Mouse (Mus musculus): ENCODE results near the gene Smco2. TPM values are rescaled to one million over a fixed set of nuclear protein-coding genes. Genes with fewer than 3 reads are reported as not detected.
A peak's percentile ranks its signal among the peaks of the same experiment; 100 is the strongest.

Smco2 gene
- polyA plus RNA-seq (2012; rRNA removed): not detected in 2 replicates

- WGBS: 85% methylated on average over 4 of the region's 4 CpGs
- no peak for DNase-seq (ENCODE audit: low read depth, low spot score)
These were observed at the start of gene Smco2 for GRCm38 (mm10) chr6:146850050-146850449. TSS of gene Smco2 (plus strand) at chr6:146850104.

- no peak for DNase-seq (ENCODE audit: low read depth, low spot score)
- WGBS: 88% methylated on average over 6 of the region's 6 CpGs
These were observed 39.9 kb upstream of the Smco2 start for GRCm38 (mm10) chr6:146809991-146810390.

GRCm38 (mm10) chr6:146813007-146813406 lies 36.9 kb upstream of the Smco2 start:
- no peak for DNase-seq (ENCODE audit: low read depth, low spot score)
- 80% methylated on average over 5 of the region's 5 CpGs for WGBS

GRCm38 (mm10) chr6:146820177-146820965 lies 29.5 kb upstream of the Smco2 start:
- DNase-seq (ENCODE audit: low read depth, low spot score): no peak
- 87% methylated on average over 29 of the region's 29 CpGs for WGBS

DNA sequence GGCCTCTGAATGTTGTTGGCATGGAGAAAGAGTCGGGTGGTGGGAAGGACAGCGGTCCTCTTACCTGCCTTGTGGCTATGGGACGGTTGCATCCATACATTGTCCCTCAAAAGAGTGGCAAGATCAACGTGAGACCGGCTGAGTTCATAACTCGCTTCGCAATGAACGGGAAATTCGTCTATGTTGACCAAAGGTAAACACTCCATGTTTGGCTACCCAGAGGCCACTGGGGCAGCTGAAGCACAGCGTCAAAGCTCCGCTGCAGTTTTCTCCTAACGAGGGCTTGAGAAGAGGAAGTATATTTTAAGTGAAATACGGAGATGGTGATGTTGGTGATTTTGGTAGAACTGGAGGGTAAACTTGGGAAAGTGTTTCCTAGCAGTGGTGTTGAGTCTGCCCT lies 27.9 kb upstream of the Smco2 start:
- WGBS: 36% methylated on average over 13 of the region's 13 CpGs

DNA sequence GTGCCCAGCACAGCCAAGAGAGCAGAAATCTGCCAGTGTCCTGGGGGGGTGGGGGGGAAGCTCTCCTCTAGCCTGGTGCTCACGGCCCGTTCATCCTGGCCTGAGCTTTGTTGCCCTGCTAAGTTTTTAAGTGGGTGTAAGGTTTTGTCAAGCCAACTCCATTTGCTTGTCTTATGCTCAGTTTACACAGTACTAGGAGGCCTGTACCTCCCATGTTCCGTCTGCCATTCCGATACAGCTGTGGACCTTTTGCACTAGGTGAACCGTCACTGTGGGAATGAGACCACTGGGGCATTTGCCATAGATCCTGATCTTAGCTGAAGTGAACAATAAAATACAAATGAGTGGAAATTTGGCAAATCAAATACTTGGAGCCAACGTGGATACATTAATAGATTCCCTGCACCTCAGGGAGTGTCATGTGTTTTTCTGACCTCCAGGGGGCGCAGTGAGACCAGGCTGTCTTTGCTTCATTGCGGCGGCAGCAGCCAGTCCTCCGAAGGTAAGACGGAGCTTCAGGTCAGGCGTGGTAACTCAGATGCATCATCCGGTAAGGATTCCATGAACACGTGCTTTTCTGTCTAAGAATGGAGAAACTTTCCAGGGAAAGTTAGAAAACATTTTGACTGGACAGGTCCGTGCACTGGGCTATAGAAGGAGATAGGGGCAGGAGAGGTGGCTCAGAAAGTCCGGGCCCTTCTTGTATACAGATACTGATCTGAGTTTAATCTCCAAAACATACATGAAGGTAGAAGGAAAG lies 25.0 kb upstream of the Smco2 start:
- WGBS: 40% methylated on average over 16 of the region's 16 CpGs
- peak; percentile 21 for DNase-seq (ENCODE audit: low read depth, low spot score)

More for the DNA sequence above, 27.9 kb upstream of the Smco2 start:
- no peak for DNase-seq (ENCODE audit: low read depth, low spot score)

- no peak for DNase-seq (ENCODE audit: low read depth, low spot score)
- WGBS: 85% methylated on average over 1 of the region's 1 CpGs
These were observed 24.5 kb upstream of the Smco2 start for GRCm38 (mm10) chr6:146825487-146825773.

DNA sequence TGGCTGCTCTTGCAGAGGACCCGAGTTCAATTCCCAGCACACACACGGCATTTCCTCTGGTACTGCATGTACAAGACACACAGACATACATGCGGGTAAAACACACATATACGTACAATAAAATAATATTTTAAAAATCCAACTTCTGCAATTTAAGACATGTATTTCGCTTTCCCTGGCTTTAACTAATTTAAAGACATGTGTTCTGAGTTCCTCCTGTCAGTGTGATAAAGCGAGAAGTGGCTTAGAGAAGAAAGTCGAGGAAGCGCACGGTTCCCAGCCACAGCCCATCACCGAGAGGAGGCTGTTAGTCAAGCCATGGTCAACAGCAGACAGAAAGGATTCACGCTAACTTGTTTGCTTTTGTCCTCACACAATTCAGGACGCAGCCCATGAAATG lies 18.6 kb upstream of the Smco2 start:
- WGBS: 86% methylated on average over 12 of the region's 12 CpGs
- no peak for DNase-seq (ENCODE audit: low read depth, low spot score)

DNA sequence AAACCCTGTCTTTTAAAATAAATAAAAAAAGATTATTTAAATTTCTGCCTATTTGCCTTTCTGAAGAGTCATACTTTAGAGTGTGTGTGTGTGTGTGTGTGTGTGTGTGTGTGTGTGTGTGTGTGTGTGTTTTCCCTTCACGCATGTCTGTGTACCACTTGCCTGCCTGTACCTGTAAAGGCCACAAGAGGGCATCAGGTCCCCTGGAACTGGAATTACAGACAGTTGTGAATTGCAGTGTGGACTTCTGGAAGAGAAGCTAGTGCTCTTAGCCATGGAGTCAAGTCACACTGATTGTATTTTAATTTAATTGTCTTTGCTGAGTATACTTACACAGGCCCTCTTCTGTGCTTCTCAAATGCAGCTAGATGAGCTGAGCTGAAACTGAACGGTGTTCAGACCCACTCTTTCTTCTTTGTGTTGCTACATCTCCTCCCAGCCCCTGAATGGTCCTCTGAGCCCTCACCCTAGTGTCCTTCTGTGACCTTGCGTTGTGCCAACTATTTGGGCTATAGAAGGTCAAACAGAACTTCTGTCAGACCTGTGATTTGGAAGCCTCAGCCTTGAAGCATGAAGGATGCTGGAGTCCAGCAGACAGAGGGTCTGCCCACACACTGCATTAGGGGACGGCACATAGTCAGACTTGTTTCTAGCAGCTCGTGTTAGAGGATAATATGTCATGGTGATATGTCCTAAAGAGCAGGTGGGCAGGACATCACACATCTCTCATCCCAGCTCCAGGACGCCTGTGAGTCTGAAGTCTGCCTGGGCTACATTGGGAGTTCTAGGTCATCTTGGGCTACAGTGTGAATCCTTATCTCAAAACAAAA lies 16.2 kb upstream of the Smco2 start:
- WGBS: 67% methylated on average over 6 of the region's 6 CpGs
- peak; percentile 18 for DNase-seq (ENCODE audit: low read depth, low spot score)

DNA sequence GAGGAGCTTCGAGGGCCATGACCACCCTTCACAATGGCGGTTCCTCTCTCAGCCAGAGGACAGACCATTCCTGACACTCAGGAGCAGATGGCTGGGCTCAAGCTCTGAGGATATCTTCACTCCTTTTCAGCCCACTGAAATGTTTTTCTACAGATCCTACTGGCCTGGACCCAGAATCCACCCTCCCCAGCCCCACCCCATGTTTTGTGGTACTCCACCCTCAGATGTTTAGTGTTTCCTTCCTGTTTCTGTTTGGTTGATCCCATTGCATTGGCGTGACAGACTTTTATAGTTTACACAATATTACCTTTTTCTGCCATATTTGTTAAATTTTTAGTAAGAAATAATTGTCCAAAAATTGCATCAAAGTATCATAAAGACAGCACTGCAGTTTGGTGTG lies 15.6 kb upstream of the Smco2 start:
- no peak for DNase-seq (ENCODE audit: low read depth, low spot score)
- WGBS: 62% methylated on average over 3 of the region's 3 CpGs

- WGBS: 24% methylated on average over 4 of the region's 4 CpGs
- no peak for DNase-seq (ENCODE audit: low read depth, low spot score)
These were observed 14.1 kb upstream of the Smco2 start for GRCm38 (mm10) chr6:146835784-146836183.

DNA sequence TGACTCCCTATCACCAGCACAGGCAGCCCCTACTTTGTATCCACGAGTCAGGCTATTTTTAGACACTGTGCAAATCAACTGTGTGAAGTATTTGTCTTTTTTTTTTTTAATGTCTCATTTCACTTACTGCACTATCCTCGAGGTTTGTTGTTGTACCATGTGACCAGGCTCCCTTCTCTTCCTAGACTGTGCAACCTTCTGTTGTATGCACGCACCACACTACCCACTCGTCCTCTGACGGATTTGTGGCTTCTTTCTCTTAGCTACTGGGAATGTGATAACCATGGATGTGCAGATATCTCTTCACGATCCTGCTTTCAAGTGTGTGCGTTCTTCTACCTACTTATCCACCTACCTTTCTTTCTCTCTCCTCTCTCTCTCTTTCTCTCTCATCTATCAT lies 12.6 kb upstream of the Smco2 start:
- no peak for DNase-seq (ENCODE audit: low read depth, low spot score)
- 68% methylated on average over 7 of the region's 7 CpGs for WGBS

DNA sequence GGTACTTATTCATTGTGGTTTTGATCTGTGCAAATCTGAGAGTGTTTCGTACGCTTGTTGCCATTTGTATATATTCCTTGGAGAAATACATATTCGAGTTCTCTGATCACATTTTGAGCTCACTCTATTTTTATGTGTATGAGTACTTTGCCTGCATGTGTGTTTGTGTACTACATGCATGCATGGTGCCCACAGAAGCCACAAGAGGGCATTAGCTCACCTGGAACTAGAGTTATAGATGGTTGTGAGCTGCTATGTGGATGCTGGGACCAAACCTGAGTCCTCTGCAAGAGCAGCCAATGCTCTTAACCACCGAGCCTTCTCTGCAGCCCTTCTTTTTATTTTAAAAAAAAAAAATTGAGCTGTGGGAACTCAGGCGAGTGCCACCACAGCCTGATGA lies 11.5 kb upstream of the Smco2 start:
- WGBS: 94% methylated on average over 5 of the region's 5 CpGs

DNA sequence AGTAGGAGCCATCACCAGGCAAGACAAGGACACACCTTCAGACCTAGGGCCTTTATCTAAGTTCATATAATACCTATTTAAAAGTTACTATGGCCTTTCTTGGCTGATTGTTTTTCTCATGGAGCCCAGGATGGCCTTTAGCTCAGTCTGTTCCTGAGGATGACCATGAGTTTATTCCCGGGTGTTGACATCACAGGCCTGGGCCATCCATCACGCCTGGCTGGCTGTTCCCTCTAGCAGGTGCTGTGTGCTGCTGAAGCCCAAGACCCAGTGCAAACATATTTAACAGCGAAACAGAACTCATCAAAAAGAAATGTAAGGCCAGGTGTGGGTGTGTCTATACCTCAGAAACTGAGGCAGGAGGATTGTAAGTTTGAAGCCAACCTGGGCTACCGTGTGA lies 11.0 kb upstream of the Smco2 start:
- no peak for DNase-seq (ENCODE audit: low read depth, low spot score)
- 92% methylated on average over 4 of the region's 4 CpGs for WGBS

More for the DNA sequence above, 11.5 kb upstream of the Smco2 start:
- DNase-seq (ENCODE audit: low read depth, low spot score): no peak

DNA sequence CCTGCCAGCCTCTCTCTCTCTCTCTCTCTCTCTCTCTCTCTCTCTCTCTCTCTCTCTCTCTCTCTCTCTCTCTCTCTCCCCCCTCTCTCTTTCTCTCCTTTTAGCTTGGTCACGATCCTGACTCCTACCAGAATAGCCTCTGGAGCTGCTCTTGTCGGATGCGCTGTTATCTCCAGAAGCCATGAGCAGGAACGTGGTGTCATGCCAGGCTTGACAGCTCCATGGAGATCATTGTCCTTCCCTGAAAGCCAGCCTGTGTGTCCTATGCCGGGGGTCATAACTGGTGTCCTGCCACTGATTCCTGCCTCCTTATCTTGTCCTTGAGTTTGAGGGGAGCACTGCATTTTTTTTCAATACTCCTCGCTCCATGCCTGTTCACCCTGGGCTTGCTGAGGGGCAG lies 5.0 kb upstream of the Smco2 start:
- 93% methylated on average over 6 of the region's 6 CpGs for WGBS

DNA sequence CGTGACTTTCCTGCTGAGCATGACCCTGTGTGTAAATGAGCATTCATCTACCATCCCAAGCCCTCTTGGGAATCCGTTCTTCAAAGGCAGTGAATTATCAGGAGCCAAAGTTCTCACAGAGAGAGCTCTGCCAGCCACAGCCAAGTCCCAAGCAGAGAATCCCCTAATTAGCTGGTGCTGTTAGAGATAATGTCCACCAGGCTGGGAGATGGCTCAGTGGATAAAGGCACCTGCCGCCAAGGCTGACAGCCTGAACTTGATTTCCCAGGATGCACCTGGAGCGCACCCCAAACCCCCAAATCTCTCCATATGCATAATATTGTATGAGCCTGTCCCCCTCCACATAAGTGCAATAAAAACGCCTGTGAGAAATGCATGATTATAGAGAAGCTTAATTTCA lies 4.6 kb upstream of the Smco2 start:
- no peak for DNase-seq (ENCODE audit: low read depth, low spot score)
- 92% methylated on average over 5 of the region's 5 CpGs for WGBS

More for the DNA sequence above, 5.0 kb upstream of the Smco2 start:
- DNase-seq (ENCODE audit: low read depth, low spot score): no peak

DNA sequence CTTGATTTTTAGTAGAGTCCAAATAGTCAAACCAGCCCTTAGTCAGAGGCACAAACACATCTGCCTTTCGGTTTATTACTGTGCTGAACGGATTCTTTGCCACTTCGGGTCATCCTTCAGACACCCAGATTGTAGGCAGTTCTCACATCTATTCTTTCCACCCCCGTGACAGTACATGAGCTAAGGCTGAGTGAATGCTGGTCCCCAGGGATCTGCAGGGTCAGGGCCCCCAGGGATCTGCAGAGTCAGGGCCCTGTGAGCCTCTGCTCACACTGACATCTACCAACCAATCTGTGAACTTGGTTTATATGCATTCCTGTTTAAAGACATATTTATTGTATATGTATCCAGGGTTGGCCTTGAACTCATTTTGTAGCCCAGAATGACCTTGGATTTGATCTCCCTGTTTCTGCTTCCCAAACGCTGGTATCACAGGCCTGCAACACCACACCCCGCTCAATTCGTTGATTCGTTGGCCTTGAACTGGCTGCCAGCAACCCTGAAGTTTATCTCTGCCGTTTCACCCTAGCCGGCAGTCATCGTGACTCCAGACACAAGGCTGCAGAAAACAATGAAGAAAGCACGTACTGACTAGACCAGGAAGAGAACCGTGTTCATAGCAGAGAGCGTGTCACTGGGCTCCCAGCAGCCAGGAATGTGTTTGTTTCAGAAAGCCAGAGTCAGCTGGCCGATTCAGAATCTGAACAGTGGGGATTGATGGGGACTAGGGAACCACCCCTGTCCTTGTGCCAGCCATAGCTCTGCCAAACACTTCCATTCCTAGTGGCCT lies 3.7 kb upstream of the Smco2 start:
- DNase-seq (ENCODE audit: low read depth, low spot score): no peak
- WGBS: 44% methylated on average over 15 of the region's 15 CpGs

DNA sequence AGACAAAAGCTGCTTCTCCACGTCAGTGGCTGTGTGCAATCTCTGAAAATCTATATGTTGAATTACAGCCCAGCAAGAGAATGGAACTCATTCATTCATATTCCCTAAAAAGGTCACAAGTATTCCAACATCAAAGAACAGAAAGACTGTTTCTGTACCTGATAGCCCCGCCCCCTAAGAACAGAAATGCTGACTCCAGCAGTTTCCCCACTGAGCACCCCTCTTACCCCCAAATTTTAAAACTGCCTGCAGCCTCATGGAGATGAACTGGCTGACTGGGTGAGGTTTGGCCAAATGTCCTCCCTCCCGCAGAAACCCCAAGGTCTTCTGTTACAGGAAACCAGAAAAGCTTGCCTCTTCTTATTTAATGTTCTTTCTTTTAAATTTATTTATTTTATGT lies 2.5 kb upstream of the Smco2 start:
- DNase-seq (ENCODE audit: low read depth, low spot score): no peak
- WGBS: 84% methylated on average over 3 of the region's 3 CpGs

- 83% methylated on average over 3 of the region's 3 CpGs for WGBS
These were observed 1.6 kb upstream of the Smco2 start for GRCm38 (mm10) chr6:146848281-146848680.

DNA sequence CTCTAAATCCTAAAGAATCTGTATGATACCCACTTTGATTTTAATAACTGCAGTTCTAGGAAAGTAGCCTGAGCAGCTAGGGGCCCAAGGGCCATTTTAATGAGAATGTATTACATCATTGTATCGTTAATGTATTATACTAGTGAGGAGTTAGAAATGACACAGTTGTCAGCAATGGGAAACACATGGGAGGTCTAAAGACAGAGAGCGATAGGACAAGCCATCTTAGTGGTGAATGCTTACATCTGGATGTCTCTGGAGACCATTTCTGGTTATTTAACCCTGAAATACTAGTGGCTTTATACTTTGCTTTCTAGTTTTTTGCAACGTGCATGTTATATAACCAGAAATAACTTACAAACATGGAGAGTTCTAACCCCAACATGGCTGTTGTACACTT lies 2.0 kb downstream of the Smco2 start:
- WGBS: 82% methylated on average over 3 of the region's 3 CpGs
- no peak for DNase-seq (ENCODE audit: low read depth, low spot score)

More at GRCm38 (mm10) chr6:146848281-146848680, 1.6 kb upstream of the Smco2 start:
- no peak for DNase-seq (ENCODE audit: low read depth, low spot score)

Measured in large intestine, adult 2 months (tissue).